ENCODE assay signal across 8 mouse cellular contexts in the genomic region with DNA sequence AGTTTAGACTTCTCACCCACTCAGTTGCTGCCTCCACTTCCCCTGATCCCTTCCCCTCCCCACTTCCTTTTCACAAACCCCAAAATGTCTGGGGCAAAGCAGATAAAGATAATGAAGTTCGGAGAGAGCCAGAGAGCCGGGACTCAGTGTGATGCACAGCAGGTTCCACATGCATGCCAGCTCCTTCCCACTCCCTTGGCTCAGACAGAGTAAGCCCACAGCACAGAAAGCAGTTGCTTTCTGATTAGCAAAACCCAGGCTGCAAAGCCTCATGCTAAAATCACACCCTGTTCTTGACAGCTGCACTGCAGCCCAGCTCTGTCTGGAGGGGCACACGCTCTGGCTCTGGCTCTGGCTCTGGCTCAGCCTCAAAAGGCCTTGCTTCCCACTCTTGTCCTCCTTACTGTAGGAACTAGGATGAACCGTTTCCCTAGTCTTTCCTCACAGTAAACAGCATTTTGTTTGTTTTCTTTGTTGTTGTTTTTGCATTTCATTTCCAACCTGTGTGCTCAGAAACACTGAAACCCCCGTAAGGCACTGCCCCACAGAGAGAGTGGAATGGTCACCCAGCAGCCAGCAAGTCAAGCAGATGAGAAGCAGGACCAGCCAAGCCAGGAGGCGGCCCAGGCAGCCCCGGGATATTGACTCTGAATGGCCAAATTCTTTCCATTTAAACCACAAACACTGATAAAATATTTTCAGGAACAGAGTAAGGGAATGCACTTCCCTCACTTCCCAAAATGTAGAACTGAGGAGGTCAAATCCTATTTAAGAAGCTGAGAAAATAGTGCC.
DNase-seq lines count a peak whose midpoint lies in the region; ATAC-seq and TF ChIP-seq lines count a peak whose summit lies in the region.

No protein-coding gene starts in this region.

- WGBS in neural tube, embryonic 15.5 days, result 73% methylated on average over 7 of the region's 7 CpGs
- WGBS in heart, embryonic 11.5 days (ENCODE audit: insufficient replicate concordance), result 28% methylated on average over 7 of the region's 7 CpGs

- peaks cover 25% of the 10 kb centered on the region; the same call in 1 of the 2 replicates for H3K4me1 ChIP-seq in neural tube, embryonic 15.5 days
- H3K4me1 ChIP-seq in heart, embryonic 11.5 days (ENCODE audit: control insufficient read depth, insufficient read depth, low read length), result peaks cover 9% of the 10 kb centered on the region

- no peaks in the 10 kb centered on the region for H3K27me3 ChIP-seq in neural tube, embryonic 15.5 days (replicated peaks)
- H3K27me3 ChIP-seq in heart, embryonic 11.5 days (ENCODE audit: control insufficient read depth, insufficient read depth, low read length), result no peaks in the 10 kb centered on the region

- no peak for TF ChIP-seq CTCF in left cerebral cortex, adult 2 months (IDR thresholded peaks at IDR 0.05)

- H3K4me2 ChIP-seq in neural tube, embryonic 15.5 days, result no peak overlapping the region
- no peak overlapping the region for H3K4me2 ChIP-seq in heart, embryonic 11.5 days

- no peak overlapping the region for H3K4me3 ChIP-seq in neural tube, embryonic 15.5 days (replicated peaks)
- no peak overlapping the region for H3K4me3 ChIP-seq in heart, embryonic 11.5 days (ENCODE audit: low read depth, low read length)
- no peak overlapping the region for H3K4me3 ChIP-seq in left cerebral cortex, adult 2 months

- 0 out of 2 replicates have a peak overlapping the region, but pooled peaks have one; percentile 4 for H3K27ac ChIP-seq in neural tube, embryonic 15.5 days (replicated peaks)
- H3K27ac ChIP-seq in heart, embryonic 11.5 days (ENCODE audit: low read depth, low read length), result peak overlapping the region; percentile 12; the same call in 1 of the 2 replicates
- peak overlapping the region; percentile 63 for H3K27ac ChIP-seq in left cerebral cortex, adult 2 months

- no peaks in the 10 kb centered on the region for H3K36me3 ChIP-seq in neural tube, embryonic 15.5 days
- no peaks in the 10 kb centered on the region for H3K36me3 ChIP-seq in heart, embryonic 11.5 days (ENCODE audit: control insufficient read depth, insufficient read depth, low read length)

- H3K9ac ChIP-seq in neural tube, embryonic 15.5 days (replicated peaks), result no peak overlapping the region
- H3K9ac ChIP-seq in heart, embryonic 11.5 days (ENCODE audit: low read depth, low read length), result no peak overlapping the region

- intact Hi-C loops in left cerebral cortex, adult 2 months (cut with DNase I), result loop anchor here (1.0 to 2.0 kb wide), 4 partner anchors 47 to 230 kb away; a partner anchor contains a TSS

- DNase-seq in neural tube, embryonic 10.5 days (ENCODE audit: extremely low spot score, low spot score), result no peak
- peak; percentile 60 to 70 for DNase-seq in left cerebral cortex, adult 2 months (ENCODE audit: extremely low spot score in 1 of 2, low spot score in 2 of 2)
- peak; percentile 91 for DNase-seq in telencephalon, adult 2 months (ENCODE audit: low read depth, low spot score)
- DNase-seq in kidney, adult 18-20 months, result no peak
- no peak for DNase-seq in kidney, postnatal 36 days
- DNase-seq in cerebellum, postnatal 36 days, result no peak

- H3K9me3 ChIP-seq in neural tube, embryonic 15.5 days (replicated peaks), result no peaks in the 10 kb centered on the region
- H3K9me3 ChIP-seq in heart, embryonic 11.5 days (replicated peaks; ENCODE audit: control insufficient read depth, low read length), result no peaks in the 10 kb centered on the region

- ATAC-seq in neural tube, embryonic 15.5 days (ENCODE audit: low FRiP score), result no peak
- no peak for ATAC-seq in heart, embryonic 11.5 days (replicated peaks; ENCODE audit: insufficient number of reproducible peaks, low FRiP score, low TSS enrichment)

Comparison
In these comparisons a context has a peak if more than half of its experiments do, and no peak if none do; other contexts are left out.
1. H3K27ac ChIP-seq: peak in every context shown above with its lines; median percentile 63 in left cerebral cortex, adult 2 months; 12 in heart, embryonic 11.5 days; 4 in neural tube, embryonic 15.5 days.
2. DNase-seq: peak in left cerebral cortex, adult 2 months (2 of 2) and telencephalon, adult 2 months (single experiment); none in neural tube, embryonic 10.5 days (single experiment), kidney, adult 18-20 months (single experiment), kidney, postnatal 36 days (0 of 2) and cerebellum, postnatal 36 days (0 of 2).